Mouse (Mus musculus) layer of hippocampus, adult 11-12 months (tissue): ENCODE data around the gene Ncoa7.
"Not testable (repeated sequence)": the region's sequence is repeated elsewhere in the genome, so short reads cannot be mapped to it uniquely, and the experiment has no call there.

Experiments
- DNase-seq: peaks from one replicate; pipeline ENCODE4 v3.0.0; 2022; ENCODE audit warnings: low spot score

Gene Ncoa7

GRCm38 (mm10) chr10:30674825-30675224 is 128.3 kb downstream of the Ncoa7 start:
- no peak for DNase-seq

GRCm38 (mm10) chr10:30666580-30666979 is 136.5 kb downstream of the Ncoa7 start:
- DNase-seq = no peak

- DNase-seq = no peak
Measured at GRCm38 (mm10) chr10:30660564-30661328, 142.4 kb downstream of the Ncoa7 start.

- DNase-seq = no peak
Measured at GRCm38 (mm10) chr10:30655655-30656054, 147.5 kb downstream of the Ncoa7 start.

GRCm38 (mm10) chr10:30647681-30648080 is 155.4 kb downstream of the Ncoa7 start:
- no peak for DNase-seq

GRCm38 (mm10) chr10:30638216-30638615 is 164.9 kb downstream of the Ncoa7 start:
- DNase-seq = no peak

- not testable (repeated sequence) for DNase-seq
Measured at GRCm38 (mm10) chr10:30636474-30637154, 166.5 kb downstream of the Ncoa7 start.

GRCm38 (mm10) chr10:30632718-30633117 is 170.4 kb downstream of the Ncoa7 start:
- no peak for DNase-seq

GRCm38 (mm10) chr10:30629977-30630376 is 173.1 kb downstream of the Ncoa7 start:
- DNase-seq = no peak

GRCm38 (mm10) chr10:30629513-30629912 is 173.6 kb downstream of the Ncoa7 start, which contains the start of gene Hint3:
Gene Hint3, minus strand, starts transcription at chr10:30629632.
- DNase-seq = no peak

- DNase-seq = not testable (repeated sequence)
Measured at GRCm38 (mm10) chr10:30628444-30628843, 174.7 kb downstream of the Ncoa7 start.

- no peak for DNase-seq
Measured at GRCm38 (mm10) chr10:30627548-30627947, 175.6 kb downstream of the Ncoa7 start.

GRCm38 (mm10) chr10:30624161-30625019 is 178.7 kb downstream of the Ncoa7 start:
- no peak for DNase-seq

- no peak for DNase-seq
Measured at GRCm38 (mm10) chr10:30622928-30623327, 180.2 kb downstream of the Ncoa7 start.

- DNase-seq = no peak
Measured at GRCm38 (mm10) chr10:30618918-30619210, 184.3 kb downstream of the Ncoa7 start.

- DNase-seq = peak; percentile 99
Measured at GRCm38 (mm10) chr10:30618091-30618917, 184.8 kb downstream of the Ncoa7 start.

- no peak for DNase-seq
Measured at GRCm38 (mm10) chr10:30613039-30613438, 190.1 kb downstream of the Ncoa7 start.

- no peak for DNase-seq
Measured at GRCm38 (mm10) chr10:30609614-30610013, 193.5 kb downstream of the Ncoa7 start.

GRCm38 (mm10) chr10:30608109-30608508 is 195.0 kb downstream of the Ncoa7 start:
- no peak for DNase-seq

GRCm38 (mm10) chr10:30600542-30600966 is 202.6 kb downstream of the Ncoa7 start, which contains the start of gene Trmt11:
Gene Trmt11, minus strand, starts transcription at chr10:30600749.
- DNase-seq = peak; percentile 91

GRCm38 (mm10) chr10:30600094-30600534 is 203.0 kb downstream of the Ncoa7 start:
- DNase-seq = no peak
